Mouse (Mus musculus): ENCODE data around the gene Sh3rf1. TPM values are rescaled to one million over a fixed set of nuclear protein-coding genes. Genes with fewer than 3 reads are reported as not detected.

Sh3rf1 gene
- polyA plus RNA-seq, 1 experiment = 18.3 TPM

GRCm38 (mm10) chr8:61283169-61284081, 59.8 kb downstream of the Sh3rf1 start:
- Histone ChIP-seq H3K27ac (ENCODE audit: insufficient read depth, low read depth, low read length) (no peak overlapping the region), H3K27me3 (ENCODE audit: control insufficient read depth, insufficient read depth, low read length) (no peaks in the 10 kb centered on the region), H3K36me3 (ENCODE audit: control insufficient read depth, insufficient read depth, low read length) (no peaks in the 10 kb centered on the region), H3K4me3 (ENCODE audit: low read depth, low read length) (no peak overlapping the region), H3K4me1 (ENCODE audit: control insufficient read depth, insufficient read depth, insufficient read length, low read length) (peaks cover 27% of the 10 kb centered on the region)
- TF ChIP-seq CTCF (IDR thresholded peaks at IDR 0.05; ENCODE audit: extremely low read depth, insufficient read length, insufficient replicate concordance, low read depth, low read length) = no peak
- no peak for TF ChIP-seq POLR2A (IDR thresholded peaks at IDR 0.05; ENCODE audit: low read depth, low read length)
- WGBS = 20% methylated on average over 12 of the region's 12 CpGs

- peaks cover 27% of the 10 kb centered on the region for H3K4me1 ChIP-seq (ENCODE audit: control insufficient read depth, insufficient read depth, insufficient read length, low read length)
- H3K27me3 ChIP-seq (ENCODE audit: control insufficient read depth, insufficient read depth, low read length) = no peaks in the 10 kb centered on the region
- H3K4me3 ChIP-seq (ENCODE audit: low read depth, low read length) = no peak overlapping the region
- H3K27ac ChIP-seq (ENCODE audit: insufficient read depth, low read depth, low read length) = no peak overlapping the region
- TF ChIP-seq POLR2A (IDR thresholded peaks at IDR 0.05; ENCODE audit: low read depth, low read length) (no peak), CTCF (IDR thresholded peaks at IDR 0.05; ENCODE audit: extremely low read depth, insufficient read length, insufficient replicate concordance, low read depth, low read length) (no peak)
- WGBS = 65% methylated on average over 7 of the region's 7 CpGs
- H3K36me3 ChIP-seq (ENCODE audit: control insufficient read depth, insufficient read depth, low read length) = no peaks in the 10 kb centered on the region
Observed at GRCm38 (mm10) chr8:61285896-61286295, 62.2 kb downstream of the Sh3rf1 start.

GRCm38 (mm10) chr8:61286394-61286793, 62.7 kb downstream of the Sh3rf1 start:
- H3K4me3 ChIP-seq (ENCODE audit: low read depth, low read length) = no peak overlapping the region
- WGBS = 79% methylated on average over 7 of the region's 7 CpGs
- H3K27ac ChIP-seq (ENCODE audit: insufficient read depth, low read depth, low read length) = no peak overlapping the region
- H3K36me3 ChIP-seq (ENCODE audit: control insufficient read depth, insufficient read depth, low read length) = no peaks in the 10 kb centered on the region; the same call in 1 of the 2 replicates
- TF ChIP-seq POLR2A (IDR thresholded peaks at IDR 0.05; ENCODE audit: low read depth, low read length) (no peak), CTCF (IDR thresholded peaks at IDR 0.05; ENCODE audit: extremely low read depth, insufficient read length, insufficient replicate concordance, low read depth, low read length) (no peak)
- H3K4me1 ChIP-seq (ENCODE audit: control insufficient read depth, insufficient read depth, insufficient read length, low read length) = peaks cover 27% of the 10 kb centered on the region
- H3K27me3 ChIP-seq (ENCODE audit: control insufficient read depth, insufficient read depth, low read length) = no peaks in the 10 kb centered on the region

GRCm38 (mm10) chr8:61286795-61287385, 63.2 kb downstream of the Sh3rf1 start:
- no peak for TF ChIP-seq POLR2A (IDR thresholded peaks at IDR 0.05; ENCODE audit: low read depth, low read length)
- TF ChIP-seq CTCF (IDR thresholded peaks at IDR 0.05; ENCODE audit: extremely low read depth, insufficient read length, insufficient replicate concordance, low read depth, low read length) = no peak
- no peak overlapping the region for H3K4me3 ChIP-seq (ENCODE audit: low read depth, low read length)
- H3K4me1 ChIP-seq (ENCODE audit: control insufficient read depth, insufficient read depth, insufficient read length, low read length) = peaks cover 22% of the 10 kb centered on the region
- no peaks in the 10 kb centered on the region; the same call in 1 of the 2 replicates for H3K36me3 ChIP-seq (ENCODE audit: control insufficient read depth, insufficient read depth, low read length)
- H3K27ac ChIP-seq (ENCODE audit: insufficient read depth, low read depth, low read length) = no peak overlapping the region
- H3K27me3 ChIP-seq (ENCODE audit: control insufficient read depth, insufficient read depth, low read length) = no peaks in the 10 kb centered on the region
- 72% methylated on average over 14 of the region's 14 CpGs for WGBS

GRCm38 (mm10) chr8:61288006-61288566, 64.4 kb downstream of the Sh3rf1 start:
- Histone ChIP-seq H3K4me3 (ENCODE audit: low read depth, low read length) (no peak overlapping the region), H3K27ac (ENCODE audit: insufficient read depth, low read depth, low read length) (no peak overlapping the region), H3K4me1 (ENCODE audit: control insufficient read depth, insufficient read depth, insufficient read length, low read length) (peaks cover 16% of the 10 kb centered on the region), H3K36me3 (ENCODE audit: control insufficient read depth, insufficient read depth, low read length) (no peaks in the 10 kb centered on the region; the same call in 1 of the 2 replicates), H3K27me3 (ENCODE audit: control insufficient read depth, insufficient read depth, low read length) (no peaks in the 10 kb centered on the region)
- no peak for TF ChIP-seq POLR2A (IDR thresholded peaks at IDR 0.05; ENCODE audit: low read depth, low read length)
- TF ChIP-seq CTCF (IDR thresholded peaks at IDR 0.05; ENCODE audit: extremely low read depth, insufficient read length, insufficient replicate concordance, low read depth, low read length) = no peak
- WGBS = 71% methylated on average over 11 of the region's 11 CpGs

- 60% methylated on average over 7 of the region's 7 CpGs for WGBS
- Histone ChIP-seq H3K36me3 (ENCODE audit: control insufficient read depth, insufficient read depth, low read length) (no peaks in the 10 kb centered on the region; the same call in 1 of the 2 replicates), H3K27me3 (ENCODE audit: control insufficient read depth, insufficient read depth, low read length) (no peaks in the 10 kb centered on the region), H3K27ac (ENCODE audit: insufficient read depth, low read depth, low read length) (no peak overlapping the region), H3K4me1 (ENCODE audit: control insufficient read depth, insufficient read depth, insufficient read length, low read length) (peaks cover 11% of the 10 kb centered on the region), H3K4me3 (ENCODE audit: low read depth, low read length) (no peak overlapping the region)
- no peak for TF ChIP-seq POLR2A (IDR thresholded peaks at IDR 0.05; ENCODE audit: low read depth, low read length)
- TF ChIP-seq CTCF (IDR thresholded peaks at IDR 0.05; ENCODE audit: extremely low read depth, insufficient read length, insufficient replicate concordance, low read depth, low read length) = no peak
Observed at GRCm38 (mm10) chr8:61288676-61289075, 65.0 kb downstream of the Sh3rf1 start.

GRCm38 (mm10) chr8:61295040-61295439, 71.4 kb downstream of the Sh3rf1 start:
- WGBS = 95% methylated on average over 4 of the region's 4 CpGs
- Histone ChIP-seq H3K4me1 (ENCODE audit: control insufficient read depth, insufficient read depth, insufficient read length, low read length) (no peaks in the 10 kb centered on the region), H3K36me3 (ENCODE audit: control insufficient read depth, insufficient read depth, low read length) (no peaks in the 10 kb centered on the region; the same call in 1 of the 2 replicates), H3K4me3 (ENCODE audit: low read depth, low read length) (no peak overlapping the region), H3K27ac (ENCODE audit: insufficient read depth, low read depth, low read length) (no peak overlapping the region), H3K27me3 (ENCODE audit: control insufficient read depth, insufficient read depth, low read length) (no peaks in the 10 kb centered on the region)
- no peak for TF ChIP-seq POLR2A (IDR thresholded peaks at IDR 0.05; ENCODE audit: low read depth, low read length)
- TF ChIP-seq CTCF (IDR thresholded peaks at IDR 0.05; ENCODE audit: extremely low read depth, insufficient read length, insufficient replicate concordance, low read depth, low read length) = no peak
